Mouse (Mus musculus): ENCODE data around the gene Gphb5.

DNA sequence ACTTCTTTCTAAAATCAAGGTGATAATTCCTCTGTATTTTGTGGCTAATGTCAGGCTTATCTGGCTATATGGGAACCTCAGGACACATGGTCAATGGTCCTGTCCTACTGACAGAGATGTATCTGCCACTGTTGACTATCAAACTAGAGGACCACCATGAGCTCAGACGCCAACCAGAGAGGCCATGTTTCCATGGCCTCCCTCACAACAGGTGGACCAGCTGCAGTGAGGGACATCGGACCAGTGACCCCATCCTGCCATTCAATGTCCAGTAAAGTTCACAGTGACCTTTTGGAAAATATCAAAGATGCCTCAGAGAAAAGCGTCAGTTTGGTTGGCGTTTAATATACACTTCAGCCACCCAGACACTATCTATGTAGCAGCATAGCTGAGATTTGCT lies 52.2 kb downstream of the Gphb5 start:
- TF ChIP-seq CTCF (IDR thresholded peaks at IDR 0.05; ENCODE audit: extremely low read depth, insufficient read length, insufficient replicate concordance, low read depth, low read length) (no peak), POLR2A (IDR thresholded peaks at IDR 0.05; ENCODE audit: low read depth, low read length) (no peak)
